Mouse (Mus musculus) liver, adult 2 months (tissue): ENCODE measurements around the gene Sapcd1.

Experiments
- CTCF ChIP-seq: fragments of 200-500 bp; IDR thresholded peaks from 2 replicates; pipeline ENCODE4 v1.5.1; 2011; ENCODE audit warnings: low read depth, low read length, control low read depth
- POLR2A ChIP-seq: fragments of 200-500 bp; IDR thresholded peaks from 2 replicates; pipeline ENCODE4 v1.6.1; 2011; ENCODE audit warnings: low read length, control low read depth; ENCODE audit not compliant: insufficient read depth; ENCODE audit errors: extremely low read depth

DNA sequence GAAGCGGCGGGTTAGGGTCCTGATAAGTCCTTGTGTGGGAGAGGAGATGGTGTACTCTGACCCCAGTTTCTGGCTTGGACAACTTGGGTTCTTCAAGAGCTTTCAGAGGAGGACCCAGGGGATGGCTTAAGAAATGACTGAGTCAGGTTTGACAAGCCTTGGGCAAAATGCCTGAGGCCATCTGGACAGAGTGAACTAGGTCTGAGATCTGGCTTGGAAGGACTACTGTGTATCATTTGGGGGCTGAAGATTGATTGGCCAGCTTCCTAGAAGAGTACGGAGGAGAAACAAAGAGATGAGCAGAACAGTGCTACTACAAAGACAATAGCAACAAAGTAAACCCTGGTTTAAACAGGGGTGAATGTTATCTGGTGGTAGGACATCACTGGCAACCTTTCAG, 35.6 kb upstream of the Sapcd1 start:
- TF ChIP-seq POLR2A (no peak), CTCF (no peak)
